Mouse (Mus musculus): Measurements from ENCODE around the gene Slc23a2.

- TF ChIP-seq CTCF (IDR thresholded peaks at IDR 0.05; ENCODE audit: control insufficient read depth, insufficient read depth, insufficient replicate concordance, low read depth, low read length) (no peak), POLR2A (IDR thresholded peaks at IDR 0.05; ENCODE audit: control insufficient read depth, low read depth, low read length) (no peak)
These were observed 10.2 kb downstream of the Slc23a2 start for GRCm38 (mm10) chr2:132134758-132135157.
